Mouse (Mus musculus): Measurements from ENCODE around the gene Pde9a.
"Not testable (repeated sequence)": the region's sequence is repeated elsewhere in the genome, so short reads cannot be mapped to it uniquely, and the experiment has no call there.

The Pde9a gene

DNA sequence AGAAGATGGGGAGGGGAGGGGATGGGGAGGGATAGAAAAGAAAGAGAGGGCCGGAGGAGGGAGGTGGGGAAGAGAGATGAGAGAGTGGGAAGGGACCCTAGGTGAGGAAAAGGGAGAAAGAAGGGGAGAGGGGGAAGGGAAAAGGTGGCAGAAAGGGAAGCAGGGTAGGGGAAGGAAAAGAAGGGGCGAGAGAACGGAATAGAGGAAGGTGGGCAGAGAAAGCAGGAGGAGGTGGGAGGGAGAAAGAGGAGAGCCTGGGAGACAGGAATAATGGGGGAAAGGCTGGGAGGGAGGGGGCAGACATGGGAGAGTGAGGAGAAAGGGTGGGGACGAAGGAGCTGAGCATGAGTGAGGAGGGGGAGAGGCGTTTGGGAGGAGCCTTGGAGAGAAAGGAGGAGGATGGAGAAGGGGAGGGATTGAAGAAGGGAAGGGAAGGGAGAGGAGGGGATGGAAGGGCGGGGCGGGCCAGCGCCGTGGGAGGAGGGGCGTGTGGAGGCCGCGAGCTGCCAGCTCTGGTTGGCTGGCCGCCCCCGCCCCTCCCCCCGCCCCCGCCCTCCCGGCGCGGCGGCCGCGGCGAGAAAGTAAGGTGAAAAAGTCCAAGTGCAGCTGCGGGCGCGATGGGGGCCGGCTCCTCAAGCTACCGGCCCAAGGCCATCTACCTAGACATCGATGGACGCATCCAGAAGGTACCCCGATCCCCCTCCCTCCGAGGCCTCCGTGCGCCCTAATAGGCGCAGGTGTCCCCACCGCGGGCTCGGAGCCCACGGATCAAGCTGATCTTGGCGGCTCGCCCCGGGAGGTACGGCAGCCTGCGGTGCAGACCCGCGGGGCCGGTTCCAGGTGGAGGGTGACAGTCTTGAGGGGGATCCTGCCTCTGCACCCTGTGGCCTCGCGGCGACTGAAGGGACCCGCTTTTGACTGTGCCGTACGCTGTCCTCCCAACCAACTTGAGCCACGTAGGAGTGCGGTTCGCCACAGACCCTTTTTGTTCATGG, at the start of gene Pde9a:
Gene Pde9a (plus strand): TSS at position 540 of the 995 bp plus-strand sequence.
- no peak for DNase-seq (ENCODE audit: low read depth)

DNA sequence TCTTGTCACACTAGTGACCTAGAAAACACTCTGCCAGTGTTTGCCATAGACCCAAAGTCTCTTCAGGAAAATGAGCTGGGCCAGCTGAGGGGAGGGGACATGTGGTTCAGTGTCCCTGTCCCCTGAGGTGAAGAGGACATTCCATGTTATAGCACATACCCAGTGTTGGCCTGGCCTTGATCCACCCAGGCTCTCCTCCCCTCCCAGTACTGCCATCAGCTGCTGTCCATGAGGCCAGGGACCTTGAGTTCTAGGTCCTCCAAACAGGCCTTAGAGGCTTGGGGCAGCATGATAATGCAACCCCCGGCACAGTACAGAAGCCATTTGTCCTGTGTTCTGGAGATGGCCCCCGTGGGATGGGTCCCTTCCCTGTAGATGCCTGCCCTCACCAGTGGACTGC, 46.2 kb upstream of the Pde9a start:
- no peak for DNase-seq (ENCODE audit: low read depth)

DNA sequence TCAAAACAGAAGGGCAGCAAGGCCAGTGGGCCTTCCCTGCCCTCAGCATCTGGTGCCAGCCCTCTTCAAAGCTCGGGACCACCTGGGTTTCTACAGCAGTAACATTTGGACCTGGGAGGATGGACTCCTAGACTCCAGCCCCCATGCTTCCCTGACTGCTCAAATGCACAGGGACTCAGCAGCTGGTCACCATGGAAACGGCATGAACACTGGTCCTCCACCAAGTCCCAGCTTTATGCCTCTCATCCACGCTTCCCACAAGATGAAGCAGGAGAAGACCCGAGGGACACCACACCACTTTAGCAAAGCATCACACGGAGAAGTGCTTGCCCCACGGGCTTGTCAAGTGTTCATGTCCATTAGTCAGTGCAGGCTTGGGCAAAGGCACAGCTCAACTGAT, 43.8 kb upstream of the Pde9a start:
- no peak for DNase-seq (ENCODE audit: low read depth)

DNA sequence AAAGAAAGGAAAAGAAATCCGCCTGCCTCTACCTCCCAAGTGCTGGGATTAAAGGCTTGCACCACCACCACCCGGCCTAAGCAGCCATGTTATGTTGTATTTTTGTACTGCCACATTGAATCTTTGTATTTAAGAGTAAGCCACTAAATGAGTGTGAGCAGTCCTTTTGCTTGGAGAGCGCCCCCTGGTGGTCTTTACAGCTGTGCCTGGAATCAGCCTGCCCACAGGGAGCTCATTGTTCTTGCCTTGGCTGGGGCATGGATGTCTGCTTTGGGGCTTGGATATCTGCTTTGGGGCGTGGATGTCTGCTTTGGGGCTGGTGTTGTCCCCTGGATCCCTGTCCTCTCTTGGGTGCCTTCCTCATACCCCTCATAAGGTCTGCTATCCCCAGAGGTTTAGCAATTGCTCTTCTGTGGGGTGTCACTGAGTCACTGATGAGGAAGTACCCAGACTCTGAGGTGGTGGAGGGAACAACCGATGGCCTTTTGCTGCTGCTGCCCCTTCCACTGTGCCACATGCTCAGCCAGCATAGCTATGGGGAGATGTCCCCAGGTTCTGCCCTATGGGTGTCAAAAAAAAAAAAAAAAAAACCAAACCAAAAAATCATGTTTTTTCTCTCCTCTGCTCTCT, 41.7 kb upstream of the Pde9a start:
- DNase-seq (ENCODE audit: low read depth), result peak; percentile 74

DNA sequence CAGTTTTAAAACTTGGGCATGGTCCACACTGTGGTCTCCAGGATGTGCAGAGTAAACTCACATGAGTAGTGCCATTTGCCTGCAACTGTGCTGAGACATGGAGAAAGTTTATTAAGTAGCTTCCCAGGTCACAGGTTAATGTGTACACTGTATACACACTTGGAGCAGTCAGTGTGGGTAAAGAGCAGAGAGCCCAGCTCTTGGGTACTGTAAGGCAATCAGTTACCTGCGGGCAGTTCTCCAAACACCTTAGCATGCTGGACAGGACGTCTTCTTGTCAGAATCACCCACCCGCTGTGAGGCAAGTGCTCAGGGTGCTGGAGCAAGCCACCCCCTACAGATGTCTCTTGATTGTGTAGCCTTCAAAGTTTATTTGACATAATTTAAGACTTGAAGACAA, 41.2 kb upstream of the Pde9a start:
- DNase-seq (ENCODE audit: low read depth), result no peak

DNA sequence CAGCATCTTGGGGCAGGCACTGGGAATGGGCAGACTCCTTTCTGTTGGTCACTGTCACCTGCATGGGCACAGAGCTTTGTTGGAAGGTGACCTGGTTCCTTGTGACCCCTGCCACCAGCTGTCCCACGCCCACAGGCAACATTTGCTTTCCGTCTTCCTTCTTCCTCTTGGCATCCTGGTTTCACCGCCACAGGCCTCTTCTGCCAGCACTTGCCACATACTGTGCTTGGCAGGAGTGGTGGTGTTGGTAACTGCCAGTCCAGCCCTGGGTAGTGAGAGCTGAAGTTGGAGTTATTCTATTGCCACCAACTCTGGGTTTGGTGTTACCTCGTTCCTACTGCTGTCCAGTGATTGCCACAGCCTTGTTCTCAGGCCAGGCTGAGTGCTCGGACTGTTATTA, 37.9 kb upstream of the Pde9a start:
- DNase-seq (ENCODE audit: low read depth), result no peak

DNA sequence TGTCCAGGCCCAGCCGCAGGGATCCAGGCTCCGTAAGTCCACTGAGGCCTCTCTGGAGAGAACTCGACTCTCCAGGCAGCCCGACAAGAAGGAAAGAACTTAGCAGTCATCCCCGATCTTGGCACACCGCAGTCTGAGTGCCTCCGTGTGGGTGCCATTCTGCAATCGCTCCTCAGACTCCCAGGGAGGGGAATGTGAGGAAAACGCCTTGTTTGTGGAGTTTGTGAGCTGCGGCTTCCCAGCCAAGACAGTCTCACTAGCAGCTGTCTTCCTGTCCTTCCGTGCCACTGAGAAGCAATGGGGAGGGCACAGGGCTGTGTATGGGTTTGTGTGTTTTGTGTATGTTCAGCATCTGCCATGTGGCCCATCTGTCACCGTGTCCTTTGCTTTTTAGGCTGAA, 36.6 kb upstream of the Pde9a start:
- no peak for DNase-seq (ENCODE audit: low read depth)

DNA sequence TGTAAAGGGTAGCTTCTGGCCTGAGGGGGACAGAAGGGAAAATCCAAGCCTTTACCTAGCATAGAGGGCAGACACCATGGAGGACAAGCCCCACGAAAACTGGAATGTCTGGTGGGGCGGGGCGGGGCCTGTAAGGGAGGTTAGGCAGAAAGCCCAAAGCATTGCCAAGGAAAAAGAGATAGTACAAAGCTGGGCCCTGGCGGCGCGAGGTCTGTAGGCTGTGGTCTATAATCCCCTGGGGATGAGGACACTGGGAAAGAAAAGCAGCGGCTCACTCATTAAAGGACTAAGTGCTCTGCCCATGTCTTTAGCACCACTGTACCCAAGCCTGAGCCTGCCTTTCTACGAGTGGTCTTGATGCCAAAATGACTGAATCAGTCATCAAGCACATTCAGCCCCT, 34.0 kb upstream of the Pde9a start:
- DNase-seq (ENCODE audit: low read depth), result no peak

DNA sequence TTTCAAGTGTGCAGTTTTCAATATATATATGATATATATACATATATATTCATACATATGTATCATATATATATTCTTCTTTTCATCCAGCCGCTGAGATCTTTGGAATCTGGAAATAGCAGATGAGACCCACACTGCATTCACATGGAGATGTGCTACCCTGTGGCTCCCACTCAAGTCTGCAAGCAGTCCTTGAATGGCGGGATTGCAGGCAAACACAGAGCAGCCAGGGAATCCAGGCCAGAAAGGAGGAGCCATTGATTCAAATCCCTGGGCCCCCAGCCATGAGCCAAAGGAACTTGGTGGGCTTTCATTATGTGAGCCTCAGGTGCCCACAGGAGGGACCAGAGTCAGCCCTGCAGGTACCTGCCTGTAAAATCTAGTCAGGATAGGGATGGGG, 32.8 kb upstream of the Pde9a start:
- no peak for DNase-seq (ENCODE audit: low read depth)

DNA sequence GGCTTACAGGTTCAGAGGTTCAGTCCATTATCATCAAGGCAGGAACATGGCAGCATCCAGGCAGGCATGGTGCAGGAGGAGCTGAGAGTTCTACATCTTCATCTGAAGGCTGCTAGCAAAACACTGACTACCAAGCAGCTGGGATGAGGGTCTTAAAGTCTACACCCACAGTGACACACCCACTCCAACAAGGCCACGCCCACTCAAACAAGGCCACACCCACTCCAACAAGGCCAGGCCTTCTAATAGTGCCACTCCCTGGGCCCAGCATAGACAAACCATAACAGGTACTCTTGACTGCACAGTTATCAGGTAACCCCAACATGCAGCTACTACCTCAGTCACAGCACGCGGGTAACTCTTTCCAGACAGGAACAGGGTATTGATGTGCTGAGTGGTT, 31.3 kb upstream of the Pde9a start:
- not testable (repeated sequence) for DNase-seq (ENCODE audit: low read depth)

DNA sequence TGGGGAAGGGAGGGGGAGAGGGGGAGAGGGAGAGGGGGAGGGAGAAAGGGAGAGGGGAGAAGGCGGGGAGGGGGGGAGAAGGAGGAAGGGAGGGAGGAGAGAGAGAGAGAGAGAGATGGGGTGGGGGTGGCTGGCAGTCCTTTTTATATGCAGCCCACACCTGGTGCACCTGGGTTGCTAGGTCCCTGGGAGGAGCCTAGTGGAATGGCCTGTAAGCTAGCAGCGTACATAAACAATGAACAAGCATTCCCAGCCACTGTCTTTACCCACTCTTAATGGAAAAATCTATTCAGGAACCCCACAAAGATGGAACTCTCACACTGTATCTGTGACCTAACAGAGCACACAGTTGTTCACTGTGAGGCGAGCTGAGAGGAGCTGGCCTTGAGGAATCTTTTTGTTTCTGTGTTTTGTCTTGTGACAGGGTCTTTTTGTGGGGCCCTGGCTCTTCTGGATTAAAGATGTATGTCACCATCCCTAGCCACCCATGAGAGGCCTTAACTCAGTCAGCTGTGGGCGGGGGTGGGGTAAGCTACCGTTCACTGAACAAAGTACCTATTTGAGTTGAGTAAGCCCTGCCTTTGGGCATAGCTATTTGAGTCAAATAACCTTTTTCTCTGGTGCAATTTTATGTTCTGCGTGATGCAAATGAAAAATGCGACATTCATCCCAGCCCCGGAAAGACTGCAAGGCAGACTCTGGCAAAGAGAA, 30.1 kb upstream of the Pde9a start:
- DNase-seq (ENCODE audit: low read depth), result no peak

DNA sequence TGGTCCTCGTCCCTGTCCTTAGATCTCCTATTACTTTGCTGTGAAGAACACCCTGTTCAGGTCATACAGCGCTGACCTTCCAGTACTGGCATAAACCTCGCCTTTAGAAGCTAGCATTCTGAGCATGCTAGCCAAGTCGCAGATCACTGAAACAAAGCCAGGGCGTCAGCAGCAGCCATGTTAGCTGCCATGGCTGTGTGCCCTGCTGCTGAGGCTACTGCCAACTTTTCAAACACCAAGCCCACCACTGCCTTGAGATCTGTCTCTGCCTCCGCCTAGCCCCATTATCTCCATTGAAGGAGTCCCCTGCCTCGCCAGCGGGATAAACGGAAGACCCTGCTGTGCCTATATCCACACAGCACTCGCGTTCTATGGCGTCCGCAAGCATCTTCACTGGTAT, 25.4 kb upstream of the Pde9a start:
- no peak for DNase-seq (ENCODE audit: low read depth)

DNA sequence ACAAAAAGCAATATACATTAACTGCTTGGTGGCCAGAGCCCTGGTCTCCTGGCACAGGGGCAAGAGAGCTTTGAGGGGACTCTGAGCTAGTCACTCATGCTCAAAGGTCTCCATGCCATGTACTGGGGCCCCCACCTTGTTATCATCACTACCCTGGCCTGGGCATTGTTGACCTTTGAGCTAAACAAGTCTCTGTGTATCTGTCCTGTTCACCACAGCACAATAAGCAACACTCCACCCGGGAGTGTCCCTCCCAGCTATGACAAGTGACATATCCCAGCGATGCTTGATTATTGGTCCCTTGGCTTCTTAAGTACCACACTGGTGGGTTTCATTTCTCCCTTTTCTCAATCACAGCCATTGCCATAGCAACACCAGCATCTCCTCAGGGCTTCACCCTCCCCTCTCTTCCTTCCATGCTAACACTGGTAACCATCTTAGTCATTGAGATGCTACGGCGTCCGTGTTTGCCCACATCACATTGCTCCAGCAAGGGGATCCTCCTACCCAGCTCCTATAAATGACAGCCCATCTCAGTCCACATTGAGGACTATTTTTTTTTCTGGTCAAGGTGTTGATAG, 20.3 kb upstream of the Pde9a start:
- DNase-seq (ENCODE audit: low read depth), result no peak

DNA sequence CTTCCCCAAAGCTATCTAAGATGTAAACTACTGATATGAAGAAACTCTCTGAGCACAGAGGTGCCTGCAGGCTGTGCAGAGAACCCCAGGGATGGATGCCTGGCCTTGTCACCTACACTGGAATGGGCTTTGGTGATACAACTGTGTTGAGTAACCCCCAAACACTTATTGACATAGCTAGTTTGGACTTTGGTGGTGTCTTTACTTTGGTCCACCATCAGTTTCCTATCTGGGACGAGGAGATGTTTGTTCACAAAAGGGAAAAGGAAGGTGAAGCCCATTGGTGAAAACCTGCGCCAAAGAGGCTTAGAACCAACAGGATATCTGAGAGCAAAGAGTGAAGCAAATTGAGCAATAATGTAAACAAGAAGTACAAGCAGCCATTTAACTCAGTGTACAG, 15.8 kb upstream of the Pde9a start:
- no peak for DNase-seq (ENCODE audit: low read depth)

DNA sequence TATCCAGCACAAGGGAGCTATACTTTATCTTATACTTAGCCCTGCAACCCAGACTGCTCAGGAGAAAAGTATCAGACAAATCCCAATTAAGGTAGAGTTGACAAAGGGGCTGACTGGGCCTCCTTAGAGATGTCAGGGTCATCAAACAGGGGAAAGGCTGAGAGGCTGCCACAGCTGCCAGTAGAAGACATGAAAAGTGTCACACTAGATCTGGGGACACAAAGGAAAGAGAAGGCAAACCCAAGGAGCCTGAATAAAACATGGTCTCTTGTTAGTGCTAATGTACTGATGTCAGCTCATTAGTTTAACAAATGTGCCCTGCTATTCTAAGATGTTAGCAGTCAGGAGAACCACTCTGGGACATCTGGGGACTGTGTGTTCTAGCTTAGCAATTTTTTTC, 15.1 kb upstream of the Pde9a start:
- DNase-seq (ENCODE audit: low read depth), result no peak

DNA sequence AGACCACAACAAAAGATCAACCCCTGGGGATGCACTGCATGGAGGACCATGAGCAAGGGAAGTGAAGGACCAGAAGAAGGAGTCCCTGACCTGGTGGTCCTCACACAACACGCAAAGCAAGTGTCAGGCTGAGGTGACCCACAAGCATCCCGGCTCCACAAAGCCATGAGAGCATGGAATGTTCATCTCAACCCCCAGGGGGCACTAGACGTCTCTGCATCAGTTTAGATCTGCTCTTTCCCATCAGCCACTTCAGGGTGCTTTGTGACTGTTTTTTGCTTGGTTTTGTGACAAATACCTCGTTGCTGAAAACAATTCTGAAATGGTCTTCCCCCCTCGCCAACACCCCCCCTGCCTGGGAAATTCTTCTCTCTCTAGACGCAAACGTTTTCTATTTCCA, 8.0 kb upstream of the Pde9a start:
- DNase-seq (ENCODE audit: low read depth), result peak; percentile 58

DNA sequence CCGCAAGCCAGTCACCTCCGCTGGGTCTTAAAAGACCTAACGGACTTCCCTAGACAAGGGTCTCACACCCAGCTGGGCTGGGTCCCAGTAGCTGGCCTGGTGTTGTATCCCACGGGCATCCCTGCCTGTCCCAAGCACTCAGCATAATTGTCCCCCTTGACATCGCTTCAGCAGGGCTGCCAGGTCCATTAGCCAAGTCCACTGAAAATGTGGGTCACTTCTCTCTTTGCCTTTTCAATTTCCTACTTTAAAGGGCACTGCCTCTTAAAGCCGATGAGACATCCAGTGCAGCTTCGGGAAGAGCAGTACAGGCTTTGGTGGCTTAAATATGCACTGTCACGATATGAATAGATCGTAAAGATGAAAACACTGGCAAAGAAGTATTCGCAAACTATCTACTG, 7.6 kb upstream of the Pde9a start:
- no peak for DNase-seq (ENCODE audit: low read depth)

DNA sequence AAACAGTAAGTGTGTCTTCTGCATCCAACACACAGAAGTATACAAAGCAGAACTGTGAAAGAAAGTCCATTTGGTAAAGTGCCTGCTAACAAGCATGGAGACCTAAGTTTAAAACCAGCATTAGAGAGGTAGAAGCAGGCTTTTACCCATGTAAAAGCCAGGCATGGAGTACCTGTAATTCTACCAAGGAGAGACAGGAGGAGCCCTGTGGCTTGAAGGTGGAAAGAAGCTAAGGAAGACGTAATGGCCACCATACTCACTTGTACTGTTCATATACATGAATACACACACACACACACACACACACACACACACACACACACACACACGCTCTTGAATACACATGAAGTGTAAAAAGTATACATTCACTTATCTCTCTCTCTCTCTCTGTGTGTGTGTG, 6.9 kb upstream of the Pde9a start:
- DNase-seq (ENCODE audit: low read depth), result peak; percentile 21

DNA sequence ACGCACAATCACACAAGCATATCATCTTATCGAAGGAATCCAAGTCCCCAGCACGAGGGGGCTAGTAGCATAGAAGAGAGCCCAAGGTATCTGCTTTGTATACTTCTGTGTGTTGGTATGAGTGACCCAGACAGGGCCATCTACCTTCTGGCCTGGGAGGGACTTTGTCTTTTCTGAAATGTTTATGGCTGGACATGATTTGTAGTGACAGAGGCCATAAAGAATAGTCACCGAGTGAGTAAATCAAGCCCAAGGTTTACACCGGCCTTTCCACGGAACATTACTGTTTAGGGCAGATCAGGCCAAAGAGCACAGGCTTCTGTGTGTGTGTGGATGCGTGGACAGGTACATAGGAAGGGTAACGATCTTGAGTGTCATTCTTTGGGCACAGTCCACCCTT, 6.1 kb upstream of the Pde9a start:
- no peak for DNase-seq (ENCODE audit: low read depth)

DNA sequence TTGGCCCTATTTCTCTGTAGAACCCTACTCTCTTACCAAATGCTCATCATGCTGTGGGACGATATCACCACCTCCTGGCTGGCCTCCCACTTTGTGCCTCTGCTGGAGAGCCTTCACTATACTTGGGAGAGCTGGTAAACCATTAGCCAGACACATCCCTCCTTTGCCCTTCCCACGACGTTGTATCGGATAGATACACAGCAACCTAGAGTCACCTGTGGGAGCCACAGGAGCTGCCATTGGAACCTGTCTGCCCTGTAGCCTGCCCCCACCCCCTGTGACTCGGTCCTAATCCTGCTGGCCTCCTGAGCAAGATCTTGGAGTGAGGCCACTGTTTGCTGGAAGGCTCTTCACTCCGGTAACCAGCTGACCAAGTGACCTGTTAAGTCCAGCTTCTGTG, 2.7 kb upstream of the Pde9a start:
- no peak for DNase-seq (ENCODE audit: low read depth)

DNA sequence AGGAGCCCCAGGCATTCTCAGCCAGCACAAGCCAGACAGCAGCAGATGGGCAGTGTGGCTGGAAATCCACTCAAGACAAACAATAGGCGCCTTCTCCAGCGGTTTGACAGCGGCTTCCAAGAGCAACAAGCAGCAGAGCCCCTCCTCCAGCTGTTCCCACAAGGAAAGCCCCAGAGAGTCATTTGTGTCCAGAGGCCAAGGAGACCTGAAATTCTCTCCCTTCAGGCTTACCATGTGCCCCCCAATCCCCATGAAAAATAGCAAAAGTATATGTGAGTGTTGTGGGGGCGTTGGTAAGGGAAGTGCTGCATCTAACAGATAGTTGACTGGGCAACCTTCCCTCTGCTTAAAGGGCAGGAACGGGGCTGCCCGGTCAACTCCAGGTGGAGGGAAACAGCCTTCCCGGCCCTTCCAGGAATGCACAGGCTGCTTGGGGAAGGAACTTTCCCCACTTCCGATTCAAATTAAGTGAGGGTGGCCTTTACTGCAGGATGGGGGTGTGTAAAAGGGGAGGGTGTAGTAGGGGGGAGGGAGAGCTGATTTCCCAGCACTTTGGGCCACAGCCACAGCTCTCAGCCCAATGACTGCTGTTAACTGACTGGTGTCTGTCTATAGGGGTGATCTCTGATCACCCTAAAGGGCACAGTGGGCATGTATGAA, 912 bp upstream of the Pde9a start:
- no peak for DNase-seq (ENCODE audit: low read depth)

DNA sequence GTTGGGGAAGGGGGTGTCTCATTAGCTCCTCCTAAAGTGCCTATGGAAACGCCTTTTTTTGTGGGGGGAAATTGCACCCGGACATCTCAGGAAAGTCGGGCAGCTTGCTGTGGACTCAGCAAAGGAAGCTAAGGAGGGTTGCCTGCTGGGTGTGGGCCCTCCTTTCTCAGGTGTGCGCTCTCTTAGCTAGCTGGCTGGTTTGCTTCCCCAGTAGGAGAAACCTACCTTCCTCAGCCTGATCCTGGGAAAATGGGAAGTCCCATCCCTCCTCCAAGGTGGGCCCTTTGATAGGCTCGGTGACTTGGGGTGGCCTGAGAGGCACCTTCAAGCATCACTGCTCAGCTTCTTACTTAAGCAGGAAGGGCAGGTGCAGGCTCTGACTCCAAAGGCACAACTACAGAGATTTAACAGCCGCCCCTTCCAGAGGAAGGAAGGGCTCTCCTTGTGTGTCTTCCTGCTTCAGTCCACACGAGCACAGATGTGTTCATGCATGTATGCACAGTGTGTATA, 811 bp downstream of the Pde9a start:
- DNase-seq (ENCODE audit: low read depth), result no peak
